Mouse (Mus musculus) G1E (cell line): ENCODE data around the gene Cdc20b. TPM values are rescaled to one million over a fixed set of nuclear protein-coding genes. Genes with fewer than 3 reads are reported as not detected.

ENCODE experiments used
- ATAC-seq: 2 replicates; pipeline ENCODE4 v1.8.0; 2016; ENCODE audit warnings: mild to moderate bottlenecking; ENCODE audit not compliant: insufficient number of reproducible peaks, poor library complexity, low FRiP score, severe bottlenecking; ENCODE audit errors: extremely low read depth
- DNase-seq: peaks from one replicate; pipeline ENCODE4 v3.0.0; 2012; ENCODE audit warnings: low spot score
- H3K27me3 ChIP-seq: 2 replicates; pipeline ENCODE4 v1.6.1; 2012; ENCODE audit warnings: mild to moderate bottlenecking, low read length, inconsistent platforms; ENCODE audit not compliant: insufficient read depth
- H3K36me3 ChIP-seq: replicated peaks from 2 replicates; pipeline ENCODE3; 2012; ENCODE audit warnings: mild to moderate bottlenecking, inconsistent platforms
- H3K4me1 ChIP-seq: 2 replicates; pipeline ENCODE4 v1.6.1; 2012; ENCODE audit warnings: low read depth, low read length, inconsistent platforms, mixed read lengths; ENCODE audit not compliant: insufficient read depth
- H3K4me3 ChIP-seq: 2 replicates; pipeline ENCODE4 v1.5.1; 2012; ENCODE audit warnings: low read depth, mild to moderate bottlenecking, inconsistent platforms, low read length, moderate library complexity, mixed read lengths
- H3K9me3 ChIP-seq: replicated peaks from 2 replicates; pipeline ENCODE4 v1.6.1; 2012; ENCODE audit warnings: inconsistent platforms
- CTCF ChIP-seq: IDR thresholded peaks from 2 replicates; pipeline ENCODE4 v1.5.1; 2012; ENCODE audit warnings: low read depth, low read length, inconsistent platforms, mixed read lengths
- GATA1 ChIP-seq: IDR thresholded peaks from 2 replicates; pipeline ENCODE4 v1.6.1; 2012; ENCODE audit warnings: borderline replicate concordance, low read length, inconsistent platforms, mixed read lengths
- GATA2 ChIP-seq: IDR thresholded peaks from 2 replicates; pipeline ENCODE4 v1.6.1; 2012; ENCODE audit warnings: low read depth, low read length, inconsistent platforms, borderline replicate concordance
- POLR2AphosphoS5 ChIP-seq: IDR thresholded peaks from 2 replicates; pipeline ENCODE4 v1.6.1; 2012; ENCODE audit warnings: low read depth, low read length, inconsistent platforms; ENCODE audit not compliant: insufficient replicate concordance
- TAL1 ChIP-seq: conservative IDR thresholded peaks from 2 replicates; pipeline ENCODE4 v1.6.1; 2012; ENCODE audit warnings: low read depth, low read length, inconsistent platforms, mixed read lengths
- polyA plus RNA-seq: library from polyadenylated mRNA; stranded (reverse); fragments of >175 nt; gene quantifications from 2 replicates; pipeline ENCODE4 v1.2.3, GENCODE M21; 2012
- total RNA-seq, 2 experiments: library from RNA; stranded (forward) in 1 of 2; stranded (reverse) in 1 of 2; fragments of 200-1000 nt in 1 of 2; fragments of >200 nt in 1 of 2; fragmentation: Nextera tagmentation in 1 of 2; gene quantifications; 2 replicates each; pipeline ENCODE4 v1.2.3; 2014 to 2017

Gene Cdc20b
- total and polyA plus RNA-seq, 3 experiments, result not detected

DNA sequence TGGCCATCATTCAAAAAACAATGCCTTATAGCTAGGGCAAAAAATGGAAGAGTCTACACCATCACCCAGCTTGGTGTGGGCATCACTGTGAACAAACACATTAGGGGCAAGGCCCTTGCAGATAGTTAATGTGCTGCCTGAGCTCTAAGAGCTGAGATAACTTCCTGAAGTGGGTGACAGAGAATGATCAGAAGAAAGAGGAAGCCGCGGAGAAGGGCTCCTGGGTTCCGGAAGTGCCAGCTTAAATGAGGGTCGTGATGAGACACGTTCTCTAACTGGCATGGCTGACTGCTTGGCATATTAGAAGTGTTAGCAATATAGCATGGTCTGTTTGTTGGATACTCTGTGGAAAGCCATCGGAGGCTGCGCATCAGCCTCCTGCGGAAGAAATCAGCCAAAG lies 19.3 kb downstream of the Cdc20b start:
- no peaks in the 10 kb centered on the region for H3K36me3 ChIP-seq
- H3K9me3 ChIP-seq, result peaks cover 4% of the 10 kb centered on the region
- ATAC-seq, result no peak
- no peak for DNase-seq
- H3K4me1 ChIP-seq, result no peaks in the 10 kb centered on the region
- peaks cover 16% of the 10 kb centered on the region for H3K27me3 ChIP-seq
- TF ChIP-seq TAL1 (no peak), GATA1 (no peak), POLR2AphosphoS5 (no peak), CTCF (no peak), GATA2 (no peak)
- H3K4me3 ChIP-seq, result no peak overlapping the region

DNA sequence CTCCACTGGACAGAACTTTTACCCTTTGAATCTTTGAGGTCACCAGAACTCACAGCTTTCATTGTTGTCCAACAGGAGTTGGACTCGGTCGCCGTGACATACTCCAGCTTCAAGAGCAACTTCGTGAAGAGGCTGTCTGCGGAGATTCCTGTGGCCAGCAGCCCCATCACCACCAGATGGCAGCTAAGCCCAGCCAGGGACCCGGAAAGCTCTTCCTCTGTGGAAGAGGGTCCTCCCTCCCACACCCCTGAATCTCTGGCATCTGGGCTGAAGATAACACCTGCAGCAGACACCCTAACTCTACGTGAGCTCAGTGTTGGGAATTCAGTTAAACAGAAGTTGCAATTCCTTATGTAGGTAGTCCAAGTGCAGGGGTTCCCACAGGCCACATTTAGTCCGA lies 20.9 kb downstream of the Cdc20b start:
- no peaks in the 10 kb centered on the region for H3K36me3 ChIP-seq
- peaks cover 13% of the 10 kb centered on the region for H3K27me3 ChIP-seq
- no peak for DNase-seq
- TF ChIP-seq TAL1 (no peak), CTCF (no peak), POLR2AphosphoS5 (no peak), GATA1 (no peak), GATA2 (no peak)
- peaks cover 4% of the 10 kb centered on the region for H3K9me3 ChIP-seq
- H3K4me3 ChIP-seq, result no peak overlapping the region
- no peak for ATAC-seq
- no peaks in the 10 kb centered on the region for H3K4me1 ChIP-seq

- peaks cover 10% of the 10 kb centered on the region for H3K27me3 ChIP-seq
- peaks cover 1% of the 10 kb centered on the region for H3K9me3 ChIP-seq
- TF ChIP-seq POLR2AphosphoS5 (no peak), GATA2 (no peak), TAL1 (no peak), GATA1 (no peak), CTCF (no peak)
- DNase-seq (no peak), ATAC-seq (no peak)
- no peaks in the 10 kb centered on the region for H3K4me1 ChIP-seq
- H3K4me3 ChIP-seq, result no peak overlapping the region
- no peaks in the 10 kb centered on the region for H3K36me3 ChIP-seq
Observed at GRCm38 (mm10) chr13:113061746-113062145, 26.8 kb downstream of the Cdc20b start.

DNA sequence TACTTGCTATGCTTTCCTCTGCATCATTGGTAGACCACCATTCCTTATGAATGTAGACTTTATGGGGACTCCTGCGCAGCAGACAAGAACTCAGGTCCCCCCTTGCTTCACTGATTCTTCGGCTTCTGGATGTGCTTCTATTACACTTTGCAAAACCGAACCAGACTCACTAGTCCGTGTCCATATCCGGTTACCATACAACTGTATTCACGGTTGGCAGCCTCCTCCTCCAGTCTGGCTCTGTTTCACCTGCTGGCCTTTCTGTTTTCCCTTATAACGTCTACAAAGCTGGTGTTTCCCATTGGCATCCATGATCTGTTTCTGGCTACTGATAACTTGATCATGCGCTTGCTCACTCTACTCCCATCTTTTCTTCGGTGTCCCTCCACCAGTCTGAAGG lies 29.6 kb downstream of the Cdc20b start:
- no peaks in the 10 kb centered on the region for H3K9me3 ChIP-seq
- H3K4me1 ChIP-seq, result no peaks in the 10 kb centered on the region
- H3K27me3 ChIP-seq, result peaks cover 7% of the 10 kb centered on the region; the same call in 1 of the 2 replicates
- H3K36me3 ChIP-seq, result no peaks in the 10 kb centered on the region
- no peak overlapping the region for H3K4me3 ChIP-seq
- TF ChIP-seq CTCF (no peak), POLR2AphosphoS5 (no peak), GATA1 (no peak)
- DNase-seq (no peak), ATAC-seq (no peak)

DNA sequence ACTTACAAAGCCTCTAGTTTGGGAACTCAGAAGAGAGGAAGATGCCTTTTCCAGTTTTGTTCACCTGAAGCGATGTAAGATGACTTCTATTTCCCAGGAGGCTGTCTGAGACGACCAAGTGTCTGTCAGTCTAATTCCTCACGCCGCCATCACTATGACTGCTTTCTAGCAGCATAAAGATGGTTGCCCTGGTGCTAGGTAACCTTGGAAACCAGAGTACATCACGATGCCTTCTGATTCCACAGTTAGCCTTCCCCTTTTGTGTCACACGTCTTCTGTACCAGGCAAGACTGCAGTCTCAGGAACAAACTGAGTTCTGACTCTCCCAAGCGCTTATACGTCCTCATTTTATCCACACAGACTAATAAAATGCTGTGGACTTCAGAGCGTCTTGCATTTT lies 44.1 kb downstream of the Cdc20b start:
- H3K4me3 ChIP-seq, result no peak overlapping the region
- no peak for ATAC-seq
- no peaks in the 10 kb centered on the region for H3K4me1 ChIP-seq
- TF ChIP-seq TAL1, result no peak
- TF ChIP-seq POLR2AphosphoS5, result no peak
- H3K27me3 ChIP-seq, result peaks cover 13% of the 10 kb centered on the region
- H3K36me3 ChIP-seq, result no peaks in the 10 kb centered on the region
- no peak for DNase-seq
- no peaks in the 10 kb centered on the region for H3K9me3 ChIP-seq

GRCm38 (mm10) chr13:113082101-113082500 lies 47.2 kb downstream of the Cdc20b start:
- Histone ChIP-seq H3K27me3 (peaks cover 12% of the 10 kb centered on the region; the same call in 1 of the 2 replicates), H3K9me3 (no peaks in the 10 kb centered on the region), H3K4me3 (no peak overlapping the region), H3K36me3 (no peaks in the 10 kb centered on the region), H3K4me1 (no peaks in the 10 kb centered on the region)
- DNase-seq, result no peak
- ATAC-seq, result no peak
- TF ChIP-seq GATA2, result no peak
- TF ChIP-seq TAL1, result no peak
- TF ChIP-seq CTCF, result no peak
- TF ChIP-seq GATA1, result no peak
- TF ChIP-seq POLR2AphosphoS5, result no peak

DNA sequence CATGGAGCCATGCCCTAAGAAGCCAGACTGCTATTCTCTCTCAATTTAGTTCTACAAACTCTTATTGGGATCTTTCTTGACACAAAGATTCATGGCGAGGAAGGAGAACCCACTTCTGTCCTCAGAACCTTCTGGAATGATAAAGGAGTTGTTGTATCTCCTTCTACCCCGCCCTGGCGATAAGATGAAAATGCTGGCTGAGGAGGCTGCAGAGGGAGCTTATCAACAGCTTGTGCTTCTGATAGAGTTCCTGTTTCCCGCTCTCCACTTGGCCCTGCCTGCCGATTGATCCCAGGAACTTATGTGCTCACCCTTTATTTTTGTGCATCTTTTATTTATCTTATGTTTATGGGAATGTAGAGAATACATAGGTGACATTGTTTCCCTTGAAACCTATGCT lies 49.8 kb downstream of the Cdc20b start:
- H3K9me3 ChIP-seq, result no peaks in the 10 kb centered on the region
- H3K27me3 ChIP-seq, result peaks cover 8% of the 10 kb centered on the region
- no peak for DNase-seq
- ATAC-seq, result no peak
- H3K36me3 ChIP-seq, result no peaks in the 10 kb centered on the region
- H3K4me1 ChIP-seq, result no peaks in the 10 kb centered on the region
- no peak overlapping the region for H3K4me3 ChIP-seq
- TF ChIP-seq GATA1 (no peak), GATA2 (no peak), POLR2AphosphoS5 (no peak), TAL1 (no peak), CTCF (no peak)
